Mouse (Mus musculus) kidney, adult 2 months (tissue): Measurements from ENCODE around the gene Lyz2.
"Not testable (repeated sequence)": the region's sequence is repeated elsewhere in the genome, so short reads cannot be mapped to it uniquely, and the experiment has no call there.

Experiments
- CTCF ChIP-seq: fragments of 200-500 bp; conservative IDR thresholded peaks from 2 replicates; pipeline ENCODE4 v1.5.1; 2011; ENCODE audit warnings: low read depth, mild to moderate bottlenecking, control low read depth, low read length, moderate library complexity, mixed read lengths; ENCODE audit not compliant: insufficient read depth, insufficient read length
- POLR2A ChIP-seq: fragments of 200-500 bp; IDR thresholded peaks from one replicate; pipeline ENCODE4 v1.6.1; 2011; ENCODE audit warnings: low read depth, low read length, control low read depth

DNA sequence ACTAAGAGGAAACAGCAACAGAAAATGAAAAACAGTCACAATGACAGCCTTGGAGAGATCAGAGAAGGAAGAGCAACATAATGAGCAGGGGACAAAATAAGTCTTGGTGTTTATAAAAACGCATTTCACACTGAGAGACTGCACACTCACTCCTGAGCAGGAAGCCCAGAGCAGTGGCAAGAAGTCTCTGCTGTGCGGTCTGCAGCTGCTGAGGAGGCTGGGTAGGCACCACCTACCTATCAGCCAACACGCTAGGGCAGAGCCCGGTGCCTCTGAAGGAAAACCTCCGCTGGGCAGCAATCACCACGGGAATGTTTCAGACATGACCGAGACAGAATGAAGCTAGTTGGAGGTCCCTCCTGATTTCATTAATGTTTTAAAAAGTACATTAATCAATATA is 3.5 kb upstream of the Lyz2 start:
- TF ChIP-seq CTCF, POLR2A: not testable (repeated sequence)
